Mouse (Mus musculus) liver, embryonic 14.5 days (tissue): ENCODE measurements at regions not wholly inside any gene's neighbourhood (a gene's known extent, or its start where the extent isn't known, plus 50 kb on each side); places are given as distances from the start of the nearest gene placed in this dataset.

ENCODE experiments used
- ATAC-seq: fragments of 200-750 bp; cut with Nextera tagmentation; 2 replicates; pipeline ENCODE4 v1.8.0; 2017; ENCODE audit warnings: moderate number of reproducible peaks, mild to moderate bottlenecking, moderate library complexity; ENCODE audit not compliant: insufficient read depth
- DNase-seq, 3 experiments: peaks; one replicate each; pipeline ENCODE4 v3.0.0-alpha.2; 2012 to 2013; ENCODE audit warnings: low read depth in 3 of 3, low spot score in 3 of 3
- H3K27ac ChIP-seq: fragments of 300-500 bp; sonication (generic); 2 replicates; pipeline ENCODE4 v1.5.1; 2014; ENCODE audit warnings: moderate library complexity, mild to moderate bottlenecking, control low read depth, inconsistent platforms
- H3K27me3 ChIP-seq: fragments of 300-500 bp; sonication (generic); 2 replicates; pipeline ENCODE4 v1.6.1; 2014; ENCODE audit warnings: mild to moderate bottlenecking, low read length, moderate library complexity; ENCODE audit not compliant: control insufficient read depth, insufficient read depth
- H3K36me3 ChIP-seq: fragments of 300-500 bp; sonication (generic); replicated peaks from 2 replicates; pipeline ENCODE4 v1.6.1; 2014; ENCODE audit warnings: low read depth; ENCODE audit not compliant: control insufficient read depth, insufficient read depth
- H3K4me1 ChIP-seq, 2 experiments: fragments of 200-500 bp in 1 of 2; fragments of 300-500 bp in 1 of 2; sonication (generic) in 1 of 2; replicated peaks; 2 replicates each; pipeline ENCODE4 v1.6.1; 2012 to 2014; ENCODE audit warnings: antibody characterized with exemption in 1 of 2, inconsistent platforms in 1 of 2, low read length in 1 of 2; ENCODE audit not compliant: control insufficient read depth in 2 of 2, insufficient read depth in 2 of 2
- H3K4me2 ChIP-seq: fragments of 300-500 bp; sonication (generic); 2 replicates; pipeline ENCODE4 v1.6.1; 2014; ENCODE audit warnings: low read depth, mild to moderate bottlenecking, control low read depth, moderate library complexity
- H3K4me3 ChIP-seq, 2 experiments: fragments of 200-500 bp in 1 of 2; fragments of 300-500 bp in 1 of 2; sonication (generic) in 1 of 2; 2 replicates each; pipeline ENCODE4 v1.5.1; 2012 to 2014; ENCODE audit warnings: low read depth in 2 of 2, low read length in 2 of 2, mild to moderate bottlenecking in 2 of 2, control low read depth in 1 of 2, inconsistent platforms in 1 of 2, moderate library complexity in 1 of 2; ENCODE audit not compliant: insufficient read depth in 1 of 2
- H3K9ac ChIP-seq: fragments of 300-500 bp; sonication (generic); replicated peaks from 2 replicates; pipeline ENCODE4 v1.6.1; 2014; ENCODE audit warnings: mild to moderate bottlenecking, control low read depth, moderate library complexity
- H3K9me3 ChIP-seq: fragments of 300-500 bp; sonication (generic); 2 replicates; pipeline ENCODE4 v1.6.1; 2016; ENCODE audit warnings: low read length, mixed read lengths; ENCODE audit not compliant: control insufficient read depth
- CTCF ChIP-seq: IDR thresholded peaks from 2 replicates; pipeline ENCODE4 v1.5.1; 2016; ENCODE audit warnings: antibody characterized with exemption, low read depth, control low read depth
- EP300 ChIP-seq: IDR thresholded peaks from 2 replicates; pipeline ENCODE4 v1.6.1; 2016; ENCODE audit warnings: antibody characterized with exemption, low read depth
- WGBS: fragments of 180-500 bp; shearing (Covaris S2); extraction: QIAGEN DNeasy Blood & Tissue Kit; methylation state at CpG from one replicate; pipeline ENCODE4 v1.1.7; 2014; ENCODE audit not compliant: insufficient replicate concordance; 5-methylcytosine and 5-hydroxymethylcytosine counted together

GRCm38 (mm10) chr11:44325066-44325465 lies 74.8 kb upstream of the Il12b start:
- Histone ChIP-seq H3K9me3 (no peaks in the 10 kb centered on the region), H3K4me1 (no peaks in the 10 kb centered on the region), H3K36me3 (no peaks in the 10 kb centered on the region), H3K27me3 (no peaks in the 10 kb centered on the region), H3K27ac (no peak overlapping the region), H3K9ac (no peak overlapping the region), H3K4me2 (no peak overlapping the region), H3K4me3 (no peak overlapping the region)
- 80% methylated on average over 4 of the region's 4 CpGs for WGBS
- DNase-seq (no peak), ATAC-seq (no peak)
- TF ChIP-seq EP300 (no peak), CTCF (no peak)

GRCm38 (mm10) chr11:44325525-44325924 lies 74.3 kb upstream of the Il12b start:
- DNase-seq = no peak
- no peaks in the 10 kb centered on the region for H3K4me1 ChIP-seq
- 68% methylated on average over 11 of the region's 11 CpGs for WGBS
- no peak for TF ChIP-seq CTCF
- TF ChIP-seq EP300 = no peak
- no peaks in the 10 kb centered on the region for H3K9me3 ChIP-seq
- H3K9ac ChIP-seq = no peak overlapping the region
- no peak overlapping the region for H3K4me3 ChIP-seq
- no peak for ATAC-seq
- H3K4me2 ChIP-seq = no peak overlapping the region
- H3K27me3 ChIP-seq = no peaks in the 10 kb centered on the region
- H3K27ac ChIP-seq = no peak overlapping the region
- no peaks in the 10 kb centered on the region for H3K36me3 ChIP-seq

GRCm38 (mm10) chr11:44329503-44329902 lies 70.4 kb upstream of the Il12b start:
- H3K27ac ChIP-seq = no peak overlapping the region

GRCm38 (mm10) chr11:44330438-44330837 lies 69.4 kb upstream of the Il12b start:
- 42% methylated on average over 6 of the region's 6 CpGs for WGBS
- Histone ChIP-seq H3K27ac (no peak overlapping the region), H3K9me3 (no peaks in the 10 kb centered on the region), H3K4me1 (no peaks in the 10 kb centered on the region), H3K27me3 (no peaks in the 10 kb centered on the region), H3K4me3 (no peak overlapping the region), H3K4me2 (no peak overlapping the region), H3K9ac (no peak overlapping the region), H3K36me3 (no peaks in the 10 kb centered on the region)
- no peak for TF ChIP-seq CTCF
- no peak for TF ChIP-seq EP300
- ATAC-seq (no peak), DNase-seq (no peak)

More at GRCm38 (mm10) chr11:44329503-44329902, 70.4 kb upstream of the Il12b start:
- Histone ChIP-seq H3K4me1 (no peaks in the 10 kb centered on the region), H3K4me2 (no peak overlapping the region), H3K27me3 (no peaks in the 10 kb centered on the region), H3K4me3 (no peak overlapping the region), H3K9ac (no peak overlapping the region), H3K9me3 (no peaks in the 10 kb centered on the region), H3K36me3 (no peaks in the 10 kb centered on the region)
- DNase-seq (no peak), ATAC-seq (no peak)
- TF ChIP-seq CTCF (no peak), EP300 (no peak)
- 38% methylated on average over 4 of the region's 4 CpGs for WGBS

- ATAC-seq = no peak
- no peaks in the 10 kb centered on the region for H3K9me3 ChIP-seq
- no peaks in the 10 kb centered on the region for H3K36me3 ChIP-seq
- no peak overlapping the region for H3K9ac ChIP-seq
- no peaks in the 10 kb centered on the region for H3K27me3 ChIP-seq
- no peak for TF ChIP-seq EP300
- TF ChIP-seq CTCF = peak; percentile 65
- no peak overlapping the region for H3K4me2 ChIP-seq
- 25% methylated on average over 15 of the region's 15 CpGs for WGBS
- no peaks in the 10 kb centered on the region for H3K4me1 ChIP-seq
- no peak overlapping the region for H3K27ac ChIP-seq
- peak; percentile 26 to 48 (median 26) for DNase-seq
- no peak overlapping the region for H3K4me3 ChIP-seq
Observed at GRCm38 (mm10) chr11:44330851-44331773, 68.8 kb upstream of the Il12b start.
